Mouse (Mus musculus): ENCODE results near the gene Amz2. TPM values are rescaled to one million over a fixed set of nuclear protein-coding genes. Genes with fewer than 3 reads are reported as not detected.

Gene Amz2
- polyA plus RNA-seq, 1 experiment from 2014 or later: 48.7 TPM

- no peak overlapping the region for H3K4me3 ChIP-seq (ENCODE audit: low read depth, low read length)
- no peak for ATAC-seq (replicated peaks; ENCODE audit: insufficient number of reproducible peaks, low FRiP score, low TSS enrichment, low read depth)
- WGBS: 45% methylated on average over 7 of the region's 7 CpGs
These were observed 34.0 kb upstream of the Amz2 start for GRCm38 (mm10) chr11:109391760-109392159.

GRCm38 (mm10) chr11:109392601-109393000 lies 33.1 kb upstream of the Amz2 start:
- no peak for ATAC-seq (replicated peaks; ENCODE audit: insufficient number of reproducible peaks, low FRiP score, low TSS enrichment, low read depth)
- H3K4me2 ChIP-seq (ENCODE audit: low read depth, low read length): no peak overlapping the region

More at GRCm38 (mm10) chr11:109391760-109392159, 34.0 kb upstream of the Amz2 start:
- Histone ChIP-seq H3K4me2 (ENCODE audit: low read depth, low read length) (no peak overlapping the region), H3K4me1 (ENCODE audit: control insufficient read depth, insufficient read depth, low read length) (no peaks in the 10 kb centered on the region), H3K27ac (replicated peaks; ENCODE audit: low read depth, low read length) (no peak overlapping the region), H3K36me3 (replicated peaks; ENCODE audit: control insufficient read depth, insufficient read depth, low read depth, low read length) (no peaks in the 10 kb centered on the region), H3K9me3 (replicated peaks; ENCODE audit: control insufficient read depth, low read length) (no peaks in the 10 kb centered on the region), H3K9ac (replicated peaks; ENCODE audit: low read length) (no peak overlapping the region), H3K27me3 (ENCODE audit: control insufficient read depth, insufficient read depth, low read length) (no peaks in the 10 kb centered on the region)
- no peak for DNase-seq (ENCODE audit: low spot score)

GRCm38 (mm10) chr11:109394758-109395157 lies 31.0 kb upstream of the Amz2 start:
- H3K36me3 ChIP-seq (replicated peaks; ENCODE audit: control insufficient read depth, insufficient read depth, low read depth, low read length): no peaks in the 10 kb centered on the region

More at GRCm38 (mm10) chr11:109392601-109393000, 33.1 kb upstream of the Amz2 start:
- Histone ChIP-seq H3K36me3 (replicated peaks; ENCODE audit: control insufficient read depth, insufficient read depth, low read depth, low read length) (no peaks in the 10 kb centered on the region), H3K9me3 (replicated peaks; ENCODE audit: control insufficient read depth, low read length) (no peaks in the 10 kb centered on the region), H3K27ac (replicated peaks; ENCODE audit: low read depth, low read length) (no peak overlapping the region), H3K4me1 (ENCODE audit: control insufficient read depth, insufficient read depth, low read length) (no peaks in the 10 kb centered on the region), H3K27me3 (ENCODE audit: control insufficient read depth, insufficient read depth, low read length) (no peaks in the 10 kb centered on the region), H3K4me3 (ENCODE audit: low read depth, low read length) (no peak overlapping the region), H3K9ac (replicated peaks; ENCODE audit: low read length) (no peak overlapping the region)
- 84% methylated on average over 9 of the region's 9 CpGs for whole genome bisulfite sequencing
- DNase-seq (ENCODE audit: low spot score): no peak

GRCm38 (mm10) chr11:109395291-109395690 lies 30.5 kb upstream of the Amz2 start:
- Histone ChIP-seq H3K27me3 (ENCODE audit: control insufficient read depth, insufficient read depth, low read length) (no peaks in the 10 kb centered on the region), H3K4me1 (ENCODE audit: control insufficient read depth, insufficient read depth, low read length) (no peaks in the 10 kb centered on the region), H3K36me3 (replicated peaks; ENCODE audit: control insufficient read depth, insufficient read depth, low read depth, low read length) (no peaks in the 10 kb centered on the region), H3K27ac (replicated peaks; ENCODE audit: low read depth, low read length) (no peak overlapping the region), H3K9me3 (replicated peaks; ENCODE audit: control insufficient read depth, low read length) (no peaks in the 10 kb centered on the region), H3K4me2 (ENCODE audit: low read depth, low read length) (no peak overlapping the region), H3K4me3 (ENCODE audit: low read depth, low read length) (no peak overlapping the region), H3K9ac (replicated peaks; ENCODE audit: low read length) (no peak overlapping the region)
- 95% methylated on average over 9 of the region's 9 CpGs for WGBS
- DNase-seq (ENCODE audit: low spot score) (no peak), ATAC-seq (replicated peaks; ENCODE audit: insufficient number of reproducible peaks, low FRiP score, low TSS enrichment, low read depth) (no peak)

More at GRCm38 (mm10) chr11:109394758-109395157, 31.0 kb upstream of the Amz2 start:
- no peak for DNase-seq (ENCODE audit: low spot score)
- Histone ChIP-seq H3K4me2 (ENCODE audit: low read depth, low read length) (no peak overlapping the region), H3K9me3 (replicated peaks; ENCODE audit: control insufficient read depth, low read length) (no peaks in the 10 kb centered on the region), H3K9ac (replicated peaks; ENCODE audit: low read length) (no peak overlapping the region), H3K27ac (replicated peaks; ENCODE audit: low read depth, low read length) (no peak overlapping the region), H3K4me3 (ENCODE audit: low read depth, low read length) (no peak overlapping the region), H3K4me1 (ENCODE audit: control insufficient read depth, insufficient read depth, low read length) (no peaks in the 10 kb centered on the region), H3K27me3 (ENCODE audit: control insufficient read depth, insufficient read depth, low read length) (no peaks in the 10 kb centered on the region)
- ATAC-seq (replicated peaks; ENCODE audit: insufficient number of reproducible peaks, low FRiP score, low TSS enrichment, low read depth): no peak
- 83% methylated on average over 9 of the region's 9 CpGs for WGBS

GRCm38 (mm10) chr11:109406431-109406830 lies 19.3 kb upstream of the Amz2 start:
- H3K4me1 ChIP-seq (ENCODE audit: control insufficient read depth, insufficient read depth, low read length): no peaks in the 10 kb centered on the region
- H3K9me3 ChIP-seq (replicated peaks; ENCODE audit: control insufficient read depth, low read length): no peaks in the 10 kb centered on the region
- no peak overlapping the region for H3K4me2 ChIP-seq (ENCODE audit: low read depth, low read length)
- no peak overlapping the region for H3K9ac ChIP-seq (replicated peaks; ENCODE audit: low read length)
- no peak overlapping the region for H3K4me3 ChIP-seq (ENCODE audit: low read depth, low read length)
- no peaks in the 10 kb centered on the region for H3K27me3 ChIP-seq (ENCODE audit: control insufficient read depth, insufficient read depth, low read length)
- ATAC-seq (replicated peaks; ENCODE audit: insufficient number of reproducible peaks, low FRiP score, low TSS enrichment, low read depth): no peak
- WGBS: 85% methylated on average over 5 of the region's 5 CpGs
- no peak overlapping the region for H3K27ac ChIP-seq (replicated peaks; ENCODE audit: low read depth, low read length)
- no peaks in the 10 kb centered on the region for H3K36me3 ChIP-seq (replicated peaks; ENCODE audit: control insufficient read depth, insufficient read depth, low read depth, low read length)
- DNase-seq (ENCODE audit: low spot score): no peak

GRCm38 (mm10) chr11:109410197-109410980 lies 15.4 kb upstream of the Amz2 start:
- no peaks in the 10 kb centered on the region for H3K4me1 ChIP-seq (ENCODE audit: control insufficient read depth, insufficient read depth, low read length)
- DNase-seq (ENCODE audit: low spot score) (no peak), ATAC-seq (replicated peaks; ENCODE audit: insufficient number of reproducible peaks, low FRiP score, low TSS enrichment, low read depth) (no peak)
- H3K4me2 ChIP-seq (ENCODE audit: low read depth, low read length): no peak overlapping the region
- H3K27ac ChIP-seq (replicated peaks; ENCODE audit: low read depth, low read length): no peak overlapping the region
- H3K27me3 ChIP-seq (ENCODE audit: control insufficient read depth, insufficient read depth, low read length): no peaks in the 10 kb centered on the region
- no peak overlapping the region for H3K9ac ChIP-seq (replicated peaks; ENCODE audit: low read length)
- no peaks in the 10 kb centered on the region for H3K9me3 ChIP-seq (replicated peaks; ENCODE audit: control insufficient read depth, low read length)
- 93% methylated on average over 15 of the region's 15 CpGs for WGBS
- no peaks in the 10 kb centered on the region for H3K36me3 ChIP-seq (replicated peaks; ENCODE audit: control insufficient read depth, insufficient read depth, low read depth, low read length)
- no peak overlapping the region for H3K4me3 ChIP-seq (ENCODE audit: low read depth, low read length)

- no peak within 1 kb of the TSS for H3K4me2 ChIP-seq (ENCODE audit: low read depth, low read length)
- no peaks in the 10 kb centered on the region for H3K36me3 ChIP-seq (replicated peaks; ENCODE audit: control insufficient read depth, insufficient read depth, low read depth, low read length)
- 78% methylated on average over 6 of the region's 6 CpGs for WGBS
- H3K4me1 ChIP-seq (ENCODE audit: control insufficient read depth, insufficient read depth, low read length): no peaks in the 10 kb centered on the region
- no peak within 1 kb of the TSS for H3K4me3 ChIP-seq (ENCODE audit: low read depth, low read length)
- no peaks in the 10 kb centered on the region for H3K27me3 ChIP-seq (ENCODE audit: control insufficient read depth, insufficient read depth, low read length)
- no peak within 1 kb of the TSS for H3K27ac ChIP-seq (replicated peaks; ENCODE audit: low read depth, low read length)
- no peaks in the 10 kb centered on the region for H3K9me3 ChIP-seq (replicated peaks; ENCODE audit: control insufficient read depth, low read length)
- ATAC-seq (replicated peaks; ENCODE audit: insufficient number of reproducible peaks, low FRiP score, low TSS enrichment, low read depth) (no peak), DNase-seq (ENCODE audit: low spot score) (no peak)
- no peak within 1 kb of the TSS for H3K9ac ChIP-seq (replicated peaks; ENCODE audit: low read length)
These were observed 12.1 kb upstream of the Amz2 start, which contains the start of gene 9930022D16Rik for GRCm38 (mm10) chr11:109413617-109414016. Gene 9930022D16Rik, plus strand, starts transcription at chr11:109413917.

GRCm38 (mm10) chr11:109414802-109415201 lies 10.9 kb upstream of the Amz2 start:
- no peak overlapping the region for H3K27ac ChIP-seq (replicated peaks; ENCODE audit: low read depth, low read length)
- H3K9ac ChIP-seq (replicated peaks; ENCODE audit: low read length): no peak overlapping the region
- no peak for DNase-seq (ENCODE audit: low spot score)
- no peak for ATAC-seq (replicated peaks; ENCODE audit: insufficient number of reproducible peaks, low FRiP score, low TSS enrichment, low read depth)
- no peaks in the 10 kb centered on the region for H3K36me3 ChIP-seq (replicated peaks; ENCODE audit: control insufficient read depth, insufficient read depth, low read depth, low read length)
- H3K27me3 ChIP-seq (ENCODE audit: control insufficient read depth, insufficient read depth, low read length): no peaks in the 10 kb centered on the region
- no peaks in the 10 kb centered on the region for H3K4me1 ChIP-seq (ENCODE audit: control insufficient read depth, insufficient read depth, low read length)
- 91% methylated on average over 5 of the region's 5 CpGs for WGBS
- H3K4me2 ChIP-seq (ENCODE audit: low read depth, low read length): no peak overlapping the region
- H3K4me3 ChIP-seq (ENCODE audit: low read depth, low read length): no peak overlapping the region
- no peaks in the 10 kb centered on the region for H3K9me3 ChIP-seq (replicated peaks; ENCODE audit: control insufficient read depth, low read length)

All from embryonic facial prominence, embryonic 11.5 days (tissue).